Mouse (Mus musculus): ENCODE data around the gene Tomm20l. TPM values are rescaled to one million over a fixed set of nuclear protein-coding genes. Genes with fewer than 3 reads are reported as not detected.
A peak's percentile ranks its signal among the peaks of the same experiment; 100 is the strongest.

Gene Tomm20l
- total and polyA plus RNA-seq, 2 experiments = not detected

- Histone ChIP-seq H3K79me2 (ENCODE audit: control insufficient read depth, insufficient read depth, low read length) (no peaks in the 10 kb centered on the region), H3K9ac (ENCODE audit: low read depth, low read length) (no peak overlapping the region), H3K27me3 (ENCODE audit: control insufficient read depth, insufficient read depth, low read length) (no peaks in the 10 kb centered on the region), H3K4me3 (ENCODE audit: insufficient read depth, low read depth, low read length) (no peak overlapping the region), H3K4me1 (ENCODE audit: control insufficient read depth, insufficient read depth, low read length) (no peaks in the 10 kb centered on the region), H3K27ac (replicated peaks; ENCODE audit: insufficient read depth, low read depth, low read length) (no peak overlapping the region), H3K36me3 (ENCODE audit: control insufficient read depth, insufficient read depth, low read length) (no peaks in the 10 kb centered on the region)
- WGBS = 89% methylated on average over 6 of the region's 6 CpGs
- no peak for DNase-seq (ENCODE audit: extremely low read depth, low read depth, low spot score)
- TF ChIP-seq POLR2A (IDR thresholded peaks at IDR 0.05; ENCODE audit: extremely low read depth, insufficient read depth, low read length) (no peak), CTCF (IDR thresholded peaks at IDR 0.05; ENCODE audit: low read depth, low read length) (no peak)
These were observed 3.9 kb upstream of the Tomm20l start for GRCm38 (mm10) chr12:71107216-71107771.

GRCm38 (mm10) chr12:71113074-71113473 is 1.8 kb downstream of the Tomm20l start:
- Histone ChIP-seq H3K4me1 (ENCODE audit: control insufficient read depth, insufficient read depth, low read length) (no peaks in the 10 kb centered on the region), H3K36me3 (ENCODE audit: control insufficient read depth, insufficient read depth, low read length) (no peaks in the 10 kb centered on the region), H3K27ac (replicated peaks; ENCODE audit: insufficient read depth, low read depth, low read length) (no peak overlapping the region), H3K79me2 (ENCODE audit: control insufficient read depth, insufficient read depth, low read length) (no peaks in the 10 kb centered on the region), H3K9ac (ENCODE audit: low read depth, low read length) (no peak overlapping the region), H3K4me3 (ENCODE audit: insufficient read depth, low read depth, low read length) (no peak overlapping the region), H3K27me3 (ENCODE audit: control insufficient read depth, insufficient read depth, low read length) (no peaks in the 10 kb centered on the region)
- 72% methylated on average over 10 of the region's 10 CpGs for WGBS
- TF ChIP-seq CTCF (IDR thresholded peaks at IDR 0.05; ENCODE audit: low read depth, low read length) (no peak), POLR2A (IDR thresholded peaks at IDR 0.05; ENCODE audit: extremely low read depth, insufficient read depth, low read length) (no peak)
- DNase-seq (ENCODE audit: extremely low read depth, low read depth, low spot score) = no peak

GRCm38 (mm10) chr12:71113675-71114288 is 2.6 kb downstream of the Tomm20l start:
- DNase-seq (ENCODE audit: extremely low read depth, low read depth, low spot score) = peak; percentile 19
- H3K36me3 ChIP-seq (ENCODE audit: control insufficient read depth, insufficient read depth, low read length) = no peaks in the 10 kb centered on the region
- no peak for TF ChIP-seq POLR2A (IDR thresholded peaks at IDR 0.05; ENCODE audit: extremely low read depth, insufficient read depth, low read length)
- H3K27ac ChIP-seq (replicated peaks; ENCODE audit: insufficient read depth, low read depth, low read length) = no peak overlapping the region
- H3K4me3 ChIP-seq (ENCODE audit: insufficient read depth, low read depth, low read length) = no peak overlapping the region
- no peaks in the 10 kb centered on the region for H3K4me1 ChIP-seq (ENCODE audit: control insufficient read depth, insufficient read depth, low read length)
- H3K79me2 ChIP-seq (ENCODE audit: control insufficient read depth, insufficient read depth, low read length) = no peaks in the 10 kb centered on the region
- 35% methylated on average over 12 of the region's 12 CpGs for WGBS
- H3K27me3 ChIP-seq (ENCODE audit: control insufficient read depth, insufficient read depth, low read length) = no peaks in the 10 kb centered on the region
- H3K9ac ChIP-seq (ENCODE audit: low read depth, low read length) = no peak overlapping the region

- peaks cover 3% of the 10 kb centered on the region; the same call in 1 of the 2 replicates for H3K36me3 ChIP-seq (ENCODE audit: control insufficient read depth, insufficient read depth, low read length)
- no peak overlapping the region for H3K4me3 ChIP-seq (ENCODE audit: insufficient read depth, low read depth, low read length)
- no peak for DNase-seq (ENCODE audit: extremely low read depth, low read depth, low spot score)
- WGBS = 84% methylated on average over 5 of the region's 5 CpGs
- no peaks in the 10 kb centered on the region for H3K27me3 ChIP-seq (ENCODE audit: control insufficient read depth, insufficient read depth, low read length)
- no peak overlapping the region for H3K27ac ChIP-seq (replicated peaks; ENCODE audit: insufficient read depth, low read depth, low read length)
- H3K4me1 ChIP-seq (ENCODE audit: control insufficient read depth, insufficient read depth, low read length) = no peaks in the 10 kb centered on the region
- TF ChIP-seq CTCF (IDR thresholded peaks at IDR 0.05; ENCODE audit: low read depth, low read length) (no peak), POLR2A (IDR thresholded peaks at IDR 0.05; ENCODE audit: extremely low read depth, insufficient read depth, low read length) (no peak)
- no peak overlapping the region for H3K9ac ChIP-seq (ENCODE audit: low read depth, low read length)
- H3K79me2 ChIP-seq (ENCODE audit: control insufficient read depth, insufficient read depth, low read length) = no peaks in the 10 kb centered on the region
These were observed 5.2 kb downstream of the Tomm20l start for GRCm38 (mm10) chr12:71116411-71116810.

GRCm38 (mm10) chr12:71122731-71123130 is 11.5 kb downstream of the Tomm20l start:
- peaks cover 38% of the 10 kb centered on the region for H3K36me3 ChIP-seq (ENCODE audit: control insufficient read depth, insufficient read depth, low read length)
- H3K4me3 ChIP-seq (ENCODE audit: insufficient read depth, low read depth, low read length) = no peak overlapping the region
- H3K79me2 ChIP-seq (ENCODE audit: control insufficient read depth, insufficient read depth, low read length) = no peaks in the 10 kb centered on the region
- no peaks in the 10 kb centered on the region for H3K4me1 ChIP-seq (ENCODE audit: control insufficient read depth, insufficient read depth, low read length)
- no peak overlapping the region for H3K27ac ChIP-seq (replicated peaks; ENCODE audit: insufficient read depth, low read depth, low read length)
- no peak for TF ChIP-seq CTCF (IDR thresholded peaks at IDR 0.05; ENCODE audit: low read depth, low read length)
- TF ChIP-seq POLR2A (IDR thresholded peaks at IDR 0.05; ENCODE audit: extremely low read depth, insufficient read depth, low read length) = no peak
- H3K27me3 ChIP-seq (ENCODE audit: control insufficient read depth, insufficient read depth, low read length) = no peaks in the 10 kb centered on the region
- no peak for DNase-seq (ENCODE audit: extremely low read depth, low read depth, low spot score)
- H3K9ac ChIP-seq (ENCODE audit: low read depth, low read length) = no peak overlapping the region
- 88% methylated on average over 10 of the region's 10 CpGs for WGBS

- Histone ChIP-seq H3K27me3 (ENCODE audit: control insufficient read depth, insufficient read depth, low read length) (no peaks in the 10 kb centered on the region), H3K4me1 (ENCODE audit: control insufficient read depth, insufficient read depth, low read length) (no peaks in the 10 kb centered on the region), H3K27ac (replicated peaks; ENCODE audit: insufficient read depth, low read depth, low read length) (no peak overlapping the region), H3K79me2 (ENCODE audit: control insufficient read depth, insufficient read depth, low read length) (no peaks in the 10 kb centered on the region), H3K4me3 (ENCODE audit: insufficient read depth, low read depth, low read length) (no peak overlapping the region), H3K36me3 (ENCODE audit: control insufficient read depth, insufficient read depth, low read length) (peaks cover 38% of the 10 kb centered on the region), H3K9ac (ENCODE audit: low read depth, low read length) (no peak overlapping the region)
- no peak for DNase-seq (ENCODE audit: extremely low read depth, low read depth, low spot score)
- WGBS = 87% methylated on average over 9 of the region's 9 CpGs
- TF ChIP-seq POLR2A (IDR thresholded peaks at IDR 0.05; ENCODE audit: extremely low read depth, insufficient read depth, low read length) (no peak), CTCF (IDR thresholded peaks at IDR 0.05; ENCODE audit: low read depth, low read length) (no peak)
These were observed 12.1 kb downstream of the Tomm20l start for GRCm38 (mm10) chr12:71123286-71123685.

All from liver, adult 2 months (tissue).